Mouse (Mus musculus): ENCODE data around the gene Ppil3. TPM values are rescaled to one million over a fixed set of nuclear protein-coding genes. Genes with fewer than 3 reads are reported as not detected.

Gene Ppil3
- 28.7 and 34.7 TPM in 2 replicates for polyA plus RNA-seq (2015; fragmentation: Nextera tagmentation; extraction: Ambion mirVana)

- peak; percentile 93 for ATAC-seq (replicated peaks; ENCODE audit: insufficient number of reproducible peaks, insufficient read depth, low FRiP score, low read depth)
- peaks cover 20% of the 10 kb centered on the region for H3K36me3 ChIP-seq
Measured at GRCm38 (mm10) chr1:58445143-58445722, at the start of gene Ppil3, which contains the start of gene Nif3l1. Ppil3 (minus strand) TSS chr1:58445486. Nif3l1 (plus strand) TSS chr1:58445151.

DNA sequence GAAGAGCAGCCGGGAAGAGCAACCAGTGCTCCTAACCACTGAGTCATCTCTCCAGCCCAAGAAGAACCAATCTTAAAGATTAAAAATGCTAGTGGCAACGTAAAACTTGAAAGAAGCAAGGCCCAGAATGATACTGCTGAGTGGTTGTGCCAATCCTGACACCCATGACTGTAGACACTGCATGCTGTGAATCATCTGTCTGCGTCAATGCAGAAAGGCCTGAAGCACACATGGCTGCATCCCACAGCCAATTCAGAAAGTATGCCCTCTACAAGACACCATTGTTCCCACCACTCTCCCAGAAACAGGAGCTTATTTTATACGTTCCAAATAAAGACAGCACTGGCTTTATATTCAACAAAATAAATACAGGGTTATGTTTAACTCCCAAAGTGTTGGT is 37.4 kb upstream of the Ppil3 start:
- Histone ChIP-seq H3K9me3 (replicated peaks) (no peaks in the 10 kb centered on the region), H3K9ac (no peak overlapping the region), H3K27ac (no peak overlapping the region), H3K4me3 (no peak overlapping the region), H3K4me1 (replicated peaks) (no peaks in the 10 kb centered on the region), H3K27me3 (no peaks in the 10 kb centered on the region), H3K4me2 (no peak overlapping the region), H3K36me3 (peaks cover 51% of the 10 kb centered on the region)
- ATAC-seq (replicated peaks; ENCODE audit: insufficient number of reproducible peaks, insufficient read depth, low FRiP score, low read depth) = no peak
- WGBS = 87% methylated on average over 4 of the region's 4 CpGs

More at GRCm38 (mm10) chr1:58445143-58445722, at the start of gene Ppil3, which contains the start of gene Nif3l1:
- H3K4me1 ChIP-seq (replicated peaks) = peaks cover 19% of the 10 kb centered on the region
- 0% methylated on average over 33 of the region's 33 CpGs for WGBS
- peak within 1 kb of the TSS; percentile 70 for H3K9ac ChIP-seq
- peak within 1 kb of the TSS; percentile 89 for H3K27ac ChIP-seq
- no peaks in the 10 kb centered on the region for H3K27me3 ChIP-seq
- H3K9me3 ChIP-seq (replicated peaks) = no peaks in the 10 kb centered on the region
- H3K4me2 ChIP-seq = peak within 1 kb of the TSS; percentile 85
- peak within 1 kb of the TSS; percentile 65 for H3K4me3 ChIP-seq

GRCm38 (mm10) chr1:58475662-58476061 is 30.4 kb upstream of the Ppil3 start:
- Histone ChIP-seq H3K9me3 (replicated peaks) (no peaks in the 10 kb centered on the region), H3K27ac (no peak overlapping the region), H3K4me3 (no peak overlapping the region), H3K36me3 (peaks cover 61% of the 10 kb centered on the region), H3K9ac (no peak overlapping the region), H3K4me1 (replicated peaks) (no peaks in the 10 kb centered on the region), H3K27me3 (no peaks in the 10 kb centered on the region), H3K4me2 (no peak overlapping the region)
- 96% methylated on average over 8 of the region's 8 CpGs for WGBS
- ATAC-seq (replicated peaks; ENCODE audit: insufficient number of reproducible peaks, insufficient read depth, low FRiP score, low read depth) = no peak

- no peak for ATAC-seq (replicated peaks; ENCODE audit: insufficient number of reproducible peaks, insufficient read depth, low FRiP score, low read depth)
- no peak overlapping the region for H3K9ac ChIP-seq
- H3K4me1 ChIP-seq (replicated peaks) = no peaks in the 10 kb centered on the region
- H3K36me3 ChIP-seq = peaks cover 69% of the 10 kb centered on the region
- no peak overlapping the region for H3K4me2 ChIP-seq
- H3K9me3 ChIP-seq (replicated peaks) = no peaks in the 10 kb centered on the region
- H3K27me3 ChIP-seq = no peaks in the 10 kb centered on the region
- no peak overlapping the region for H3K27ac ChIP-seq
- 92% methylated on average over 4 of the region's 4 CpGs for WGBS
- H3K4me3 ChIP-seq = no peak overlapping the region
Measured at GRCm38 (mm10) chr1:58465561-58465960, 20.3 kb upstream of the Ppil3 start.

- ATAC-seq (replicated peaks; ENCODE audit: insufficient number of reproducible peaks, insufficient read depth, low FRiP score, low read depth) = no peak
- H3K4me2 ChIP-seq = no peak overlapping the region
- no peaks in the 10 kb centered on the region for H3K27me3 ChIP-seq
- H3K27ac ChIP-seq = no peak overlapping the region
- WGBS = 87% methylated on average over 4 of the region's 4 CpGs
- H3K9me3 ChIP-seq (replicated peaks) = no peaks in the 10 kb centered on the region
- H3K36me3 ChIP-seq = peaks cover 68% of the 10 kb centered on the region
- no peak overlapping the region for H3K9ac ChIP-seq
- no peak overlapping the region for H3K4me3 ChIP-seq
- H3K4me1 ChIP-seq (replicated peaks) = no peaks in the 10 kb centered on the region
Measured at GRCm38 (mm10) chr1:58465042-58465441, 19.8 kb upstream of the Ppil3 start.

- no peak overlapping the region for H3K4me2 ChIP-seq
- no peak overlapping the region for H3K4me3 ChIP-seq
- H3K4me1 ChIP-seq (replicated peaks) = no peaks in the 10 kb centered on the region
- H3K27me3 ChIP-seq = no peaks in the 10 kb centered on the region
- H3K36me3 ChIP-seq = peaks cover 61% of the 10 kb centered on the region
- ATAC-seq (replicated peaks; ENCODE audit: insufficient number of reproducible peaks, insufficient read depth, low FRiP score, low read depth) = no peak
- WGBS = 81% methylated on average over 2 of the region's 2 CpGs
- H3K27ac ChIP-seq = no peak overlapping the region
- H3K9me3 ChIP-seq (replicated peaks) = no peaks in the 10 kb centered on the region
- no peak overlapping the region for H3K9ac ChIP-seq
Measured at GRCm38 (mm10) chr1:58463935-58464334, 18.6 kb upstream of the Ppil3 start.

GRCm38 (mm10) chr1:58460566-58460965 is 15.3 kb upstream of the Ppil3 start:
- Histone ChIP-seq H3K9ac (no peak overlapping the region), H3K4me3 (no peak overlapping the region), H3K36me3 (peaks cover 78% of the 10 kb centered on the region), H3K9me3 (replicated peaks) (no peaks in the 10 kb centered on the region), H3K27me3 (no peaks in the 10 kb centered on the region), H3K4me1 (replicated peaks) (0 out of 2 replicates have a peak, but pooled peaks cover 3% of the 10 kb centered on the region), H3K4me2 (no peak overlapping the region), H3K27ac (no peak overlapping the region)
- ATAC-seq (replicated peaks; ENCODE audit: insufficient number of reproducible peaks, insufficient read depth, low FRiP score, low read depth) = no peak
- WGBS = 90% methylated on average over 3 of the region's 3 CpGs

- H3K27ac ChIP-seq = peak overlapping the region; percentile 18; the same call in 1 of the 2 replicates
- peaks cover 80% of the 10 kb centered on the region for H3K36me3 ChIP-seq
- H3K9me3 ChIP-seq (replicated peaks) = no peaks in the 10 kb centered on the region
- H3K4me1 ChIP-seq (replicated peaks) = 0 out of 2 replicates have a peak, but pooled peaks cover 3% of the 10 kb centered on the region
- H3K4me3 ChIP-seq = no peak overlapping the region
- H3K27me3 ChIP-seq = no peaks in the 10 kb centered on the region
- no peak overlapping the region for H3K9ac ChIP-seq
- 0 out of 2 replicates have a peak, but pooled peaks have one; percentile 47 for ATAC-seq (replicated peaks; ENCODE audit: insufficient number of reproducible peaks, insufficient read depth, low FRiP score, low read depth)
- WGBS = 41% methylated on average over 2 of the region's 2 CpGs
- H3K4me2 ChIP-seq = no peak overlapping the region
Measured at GRCm38 (mm10) chr1:58458867-58459266, 13.6 kb upstream of the Ppil3 start.

GRCm38 (mm10) chr1:58458175-58458574 is 12.9 kb upstream of the Ppil3 start:
- ATAC-seq (replicated peaks; ENCODE audit: insufficient number of reproducible peaks, insufficient read depth, low FRiP score, low read depth) = no peak
- Histone ChIP-seq H3K4me1 (replicated peaks) (0 out of 2 replicates have a peak, but pooled peaks cover 3% of the 10 kb centered on the region), H3K9ac (no peak overlapping the region), H3K27ac (peak overlapping the region; percentile 18; the same call in 1 of the 2 replicates), H3K9me3 (replicated peaks) (no peaks in the 10 kb centered on the region), H3K27me3 (no peaks in the 10 kb centered on the region), H3K4me3 (no peak overlapping the region), H3K4me2 (no peak overlapping the region), H3K36me3 (peaks cover 80% of the 10 kb centered on the region)
- 86% methylated on average over 5 of the region's 5 CpGs for WGBS

DNA sequence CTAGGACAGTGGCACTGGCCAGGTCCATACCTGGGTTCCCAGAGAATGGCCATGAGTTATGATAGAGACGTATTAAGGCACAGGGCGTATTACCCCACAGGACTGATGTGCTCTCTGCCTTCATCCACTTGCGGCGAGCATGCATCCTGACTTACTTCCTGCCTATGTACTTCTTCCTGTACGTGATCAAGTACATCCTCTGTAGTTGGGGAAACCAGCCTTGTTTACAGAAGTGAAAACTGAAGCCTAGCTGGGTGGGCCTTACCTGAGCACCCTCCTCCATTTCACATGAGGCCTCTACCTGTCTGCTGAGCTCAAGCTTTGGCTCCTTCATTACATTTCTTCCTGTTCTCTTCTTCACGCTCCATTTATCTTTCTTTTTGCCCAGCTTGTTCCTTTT is 9.0 kb upstream of the Ppil3 start:
- H3K27me3 ChIP-seq = no peaks in the 10 kb centered on the region
- H3K27ac ChIP-seq = no peak overlapping the region
- H3K4me2 ChIP-seq = no peak overlapping the region
- no peak overlapping the region for H3K4me3 ChIP-seq
- WGBS = 85% methylated on average over 6 of the region's 6 CpGs
- peaks cover 70% of the 10 kb centered on the region for H3K36me3 ChIP-seq
- H3K4me1 ChIP-seq (replicated peaks) = 0 out of 2 replicates have a peak, but pooled peaks cover 3% of the 10 kb centered on the region
- no peak for ATAC-seq (replicated peaks; ENCODE audit: insufficient number of reproducible peaks, insufficient read depth, low FRiP score, low read depth)
- no peak overlapping the region for H3K9ac ChIP-seq
- no peaks in the 10 kb centered on the region for H3K9me3 ChIP-seq (replicated peaks)

GRCm38 (mm10) chr1:58448396-58448795 is 3.1 kb upstream of the Ppil3 start:
- 82% methylated on average over 7 of the region's 7 CpGs for WGBS
- no peak for ATAC-seq (replicated peaks; ENCODE audit: insufficient number of reproducible peaks, insufficient read depth, low FRiP score, low read depth)
- no peak overlapping the region for H3K27ac ChIP-seq
- no peaks in the 10 kb centered on the region for H3K27me3 ChIP-seq
- H3K9ac ChIP-seq = no peak overlapping the region
- no peaks in the 10 kb centered on the region for H3K9me3 ChIP-seq (replicated peaks)
- H3K4me3 ChIP-seq = no peak overlapping the region
- H3K4me2 ChIP-seq = no peak overlapping the region
- H3K4me1 ChIP-seq (replicated peaks) = peaks cover 19% of the 10 kb centered on the region
- H3K36me3 ChIP-seq = peaks cover 23% of the 10 kb centered on the region

GRCm38 (mm10) chr1:58447766-58448165 is 2.5 kb upstream of the Ppil3 start:
- ATAC-seq (replicated peaks; ENCODE audit: insufficient number of reproducible peaks, insufficient read depth, low FRiP score, low read depth) = no peak
- no peak overlapping the region for H3K27ac ChIP-seq
- WGBS = 91% methylated on average over 7 of the region's 7 CpGs
- H3K4me1 ChIP-seq (replicated peaks) = peaks cover 19% of the 10 kb centered on the region
- no peak overlapping the region for H3K9ac ChIP-seq
- H3K36me3 ChIP-seq = peaks cover 17% of the 10 kb centered on the region
- no peak overlapping the region for H3K4me3 ChIP-seq
- H3K9me3 ChIP-seq (replicated peaks) = no peaks in the 10 kb centered on the region
- H3K27me3 ChIP-seq = no peaks in the 10 kb centered on the region
- H3K4me2 ChIP-seq = no peak overlapping the region

All from heart, embryonic 15.5 days (tissue).